Mouse (Mus musculus) left cerebral cortex, adult 8-10 months (tissue): ENCODE data around the gene Dusp11. TPM values are rescaled to one million over a fixed set of nuclear protein-coding genes. Genes with fewer than 3 reads are reported as not detected.
"Not testable (repeated sequence)": the region's sequence is repeated elsewhere in the genome, so short reads cannot be mapped to it uniquely, and the experiment has no call there.

Experiments
- DNase-seq, 2 experiments: peaks; one replicate each; pipeline ENCODE4 v3.0.0; 2022; ENCODE audit warnings: low spot score in 2 of 2
- total RNA-seq, 4 experiments: library from RNA; stranded (reverse); gene quantifications; 2 replicates each; pipeline ENCODE4 v1.2.4; 2022

Dusp11 gene
- 10 to 100 TPM; 56.1 to 65.9 (median 61.6) TPM for total RNA-seq

DNA sequence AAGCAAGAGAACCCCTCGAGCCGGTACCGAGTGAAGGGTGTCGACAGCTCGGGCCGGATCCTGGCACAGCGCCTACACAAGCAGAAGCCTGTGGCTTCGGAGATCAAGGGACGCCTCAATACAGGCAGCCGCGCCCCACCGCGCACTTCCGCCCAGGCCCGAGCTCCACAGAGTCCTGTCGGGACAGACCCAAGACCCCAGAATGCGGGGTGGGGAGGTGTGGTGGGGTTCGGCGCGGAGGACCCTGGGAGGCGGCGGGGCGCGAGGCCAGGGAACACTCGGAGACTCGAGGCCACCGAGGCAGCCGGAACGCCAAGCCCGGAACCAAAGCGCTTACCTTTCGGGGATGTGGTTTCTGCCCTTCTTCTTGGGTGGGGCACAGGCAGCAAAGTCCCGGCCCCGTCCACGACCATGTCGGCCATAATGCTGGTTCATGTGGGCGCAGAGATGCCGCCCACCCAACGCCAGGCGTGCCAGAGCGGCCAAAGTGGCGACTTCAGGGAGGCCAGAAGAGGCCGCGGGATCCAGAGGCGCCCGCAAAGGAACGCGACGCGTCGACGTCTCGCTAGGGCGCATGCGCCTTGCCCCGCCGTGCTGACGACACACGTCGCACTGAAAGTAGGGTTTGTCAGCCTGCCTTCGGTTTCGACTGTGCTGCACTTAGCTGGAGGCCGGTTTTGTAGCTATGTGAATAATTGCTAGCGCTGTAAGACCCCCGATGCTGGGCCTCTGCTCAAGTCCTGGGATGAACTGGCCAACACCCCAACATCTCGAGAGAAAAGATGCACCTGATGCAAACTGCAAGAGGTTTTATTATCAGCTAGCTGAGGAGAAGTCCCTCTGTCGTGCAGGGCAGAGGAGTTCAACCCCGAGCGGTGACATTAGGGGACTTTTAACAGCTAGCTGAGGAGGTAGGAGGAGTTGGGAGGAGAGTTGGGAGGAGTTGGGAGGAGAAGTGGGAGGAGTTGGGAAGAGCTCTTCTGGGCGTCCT is at the start of gene Dusp11:
Gene Dusp11 (minus strand): TSS at position 567 of the 991 bp plus-strand sequence.
- peak; percentile 83 to 86 for DNase-seq

GRCm38 (mm10) chr6:86009980-86010379 is 48.5 kb upstream of the Dusp11 start:
- peak in 1 of 2 experiments; percentile 21 for DNase-seq

DNA sequence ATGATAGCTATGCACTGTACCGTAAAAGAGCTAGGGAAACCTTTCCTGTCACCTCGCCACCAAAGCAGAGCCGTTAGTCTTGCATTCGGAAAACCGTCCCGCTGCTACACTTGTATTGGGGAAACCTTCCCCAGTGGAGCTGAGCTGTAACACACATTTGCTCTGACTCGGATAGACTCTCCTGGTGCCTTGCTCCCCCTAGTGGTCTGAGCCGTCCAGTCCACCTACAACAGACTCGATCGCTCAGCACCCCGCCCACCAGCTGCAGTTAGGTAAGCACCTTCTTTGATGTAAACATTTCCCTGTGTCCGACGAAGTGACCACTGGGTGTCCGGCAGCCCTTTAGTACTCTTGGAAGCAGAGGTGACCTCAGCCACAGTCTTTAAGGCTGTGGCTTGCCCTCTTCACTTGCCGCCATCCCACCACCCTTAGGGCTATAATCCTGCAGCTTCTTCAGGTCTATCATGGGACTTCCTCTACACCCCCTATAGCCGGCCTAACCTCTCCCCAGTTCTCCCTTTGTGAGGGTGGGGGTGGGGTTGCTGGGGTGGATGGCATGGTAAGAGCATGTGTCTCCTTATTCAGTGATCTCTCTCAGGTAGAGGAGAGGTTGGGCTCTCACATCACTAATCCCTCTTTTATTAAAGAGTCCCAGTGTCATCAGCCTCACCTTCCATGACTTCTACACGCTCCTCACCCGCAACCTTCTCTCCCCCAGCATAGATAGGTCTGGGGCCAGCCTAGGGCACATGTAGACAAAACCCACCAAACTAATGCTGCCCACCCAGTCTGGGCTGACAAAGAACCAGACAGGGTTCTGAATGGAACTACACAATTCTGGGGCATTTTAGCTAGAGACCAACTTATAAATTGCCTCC is 43.0 kb upstream of the Dusp11 start:
- peak; percentile 43 to 59 for DNase-seq

DNA sequence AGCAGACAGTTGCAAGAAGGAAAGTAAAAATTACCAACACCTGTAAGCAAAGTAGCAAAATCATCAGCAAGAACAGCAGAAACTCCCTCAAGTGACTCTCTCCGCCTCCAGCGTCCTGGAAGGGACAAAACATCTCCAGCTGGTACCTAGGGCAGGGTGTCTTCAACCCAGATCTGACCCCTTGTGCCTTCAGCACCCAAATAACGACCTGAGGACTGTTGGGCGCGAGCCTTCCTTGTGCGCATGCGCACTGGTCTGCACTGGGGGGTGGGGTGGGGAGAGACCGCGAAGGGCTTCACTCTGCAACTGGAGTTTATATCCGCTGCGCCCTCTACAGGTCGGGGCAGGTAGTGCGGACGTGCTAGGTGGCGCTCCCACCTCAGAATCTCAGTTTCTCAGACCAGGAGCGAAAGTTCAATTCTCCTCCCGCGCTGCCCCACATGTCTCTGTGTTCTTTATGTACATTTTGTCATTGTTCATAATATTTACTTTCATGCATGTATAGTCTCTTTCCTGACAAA is 42.0 kb upstream of the Dusp11 start:
- no peak for DNase-seq

DNA sequence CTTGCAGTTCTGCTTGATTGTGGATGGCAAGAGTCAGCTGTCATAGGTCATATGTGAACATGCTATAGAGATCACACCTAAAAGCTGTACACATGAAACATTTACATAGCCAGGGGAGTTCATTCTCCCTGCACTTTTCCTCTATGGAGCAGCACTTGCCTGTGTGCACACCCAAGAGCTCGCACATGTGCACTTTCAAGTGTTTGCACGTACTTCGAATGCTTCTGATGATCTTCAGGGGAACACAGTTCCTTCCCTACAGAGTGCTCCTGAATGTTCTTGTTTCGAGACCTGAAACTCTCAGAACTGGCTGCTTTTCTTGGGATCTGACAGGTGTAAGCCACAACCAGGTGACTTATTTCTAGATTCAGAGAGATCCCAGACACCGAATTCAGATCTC is 29.3 kb upstream of the Dusp11 start:
- DNase-seq = not testable (repeated sequence)

DNA sequence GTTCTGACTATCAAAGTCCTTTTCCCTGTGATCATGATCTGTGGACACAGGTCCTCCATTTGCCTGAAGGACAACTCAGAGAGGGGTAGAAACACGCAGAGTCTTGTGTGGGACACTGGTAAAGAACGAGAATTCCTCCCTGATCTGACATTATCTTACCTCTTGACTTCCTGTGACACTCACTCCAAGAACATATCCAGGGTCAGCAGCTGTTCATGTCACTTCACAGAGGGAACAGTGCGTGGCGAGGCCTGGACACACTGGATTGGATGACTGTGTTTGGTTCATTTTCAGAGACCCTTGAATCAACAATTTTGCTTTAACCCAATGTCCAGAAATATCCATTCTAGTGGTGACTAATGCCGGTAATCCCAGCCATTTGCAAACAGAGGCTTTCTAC is 28.1 kb upstream of the Dusp11 start:
- DNase-seq = not testable (repeated sequence)

GRCm38 (mm10) chr6:85984351-85984750 is 22.9 kb upstream of the Dusp11 start:
- no peak for DNase-seq

- DNase-seq = not testable (repeated sequence)
Measured at GRCm38 (mm10) chr6:85978736-85979135, 17.3 kb upstream of the Dusp11 start.

GRCm38 (mm10) chr6:85976242-85976641 is 14.8 kb upstream of the Dusp11 start:
- DNase-seq = no peak

DNA sequence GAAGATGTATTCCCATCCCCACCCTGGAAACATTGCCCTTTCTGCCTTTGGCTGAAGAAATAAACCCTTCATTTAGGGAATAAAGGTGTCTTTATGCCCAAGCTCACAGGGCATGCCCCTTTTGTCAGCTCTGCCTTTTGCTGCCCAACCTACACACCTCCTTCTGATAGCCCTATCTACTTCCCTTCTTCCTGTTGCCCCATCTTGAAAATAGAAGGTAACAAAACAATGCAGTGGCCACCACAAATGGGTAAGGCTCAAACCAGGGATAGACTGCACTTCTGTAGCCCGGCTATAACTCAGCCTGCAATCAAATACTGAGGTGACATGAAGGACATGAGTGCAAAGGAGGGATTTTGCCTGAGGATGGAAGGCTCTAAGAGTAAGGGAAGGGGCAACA is 14.3 kb upstream of the Dusp11 start:
- no peak for DNase-seq

DNA sequence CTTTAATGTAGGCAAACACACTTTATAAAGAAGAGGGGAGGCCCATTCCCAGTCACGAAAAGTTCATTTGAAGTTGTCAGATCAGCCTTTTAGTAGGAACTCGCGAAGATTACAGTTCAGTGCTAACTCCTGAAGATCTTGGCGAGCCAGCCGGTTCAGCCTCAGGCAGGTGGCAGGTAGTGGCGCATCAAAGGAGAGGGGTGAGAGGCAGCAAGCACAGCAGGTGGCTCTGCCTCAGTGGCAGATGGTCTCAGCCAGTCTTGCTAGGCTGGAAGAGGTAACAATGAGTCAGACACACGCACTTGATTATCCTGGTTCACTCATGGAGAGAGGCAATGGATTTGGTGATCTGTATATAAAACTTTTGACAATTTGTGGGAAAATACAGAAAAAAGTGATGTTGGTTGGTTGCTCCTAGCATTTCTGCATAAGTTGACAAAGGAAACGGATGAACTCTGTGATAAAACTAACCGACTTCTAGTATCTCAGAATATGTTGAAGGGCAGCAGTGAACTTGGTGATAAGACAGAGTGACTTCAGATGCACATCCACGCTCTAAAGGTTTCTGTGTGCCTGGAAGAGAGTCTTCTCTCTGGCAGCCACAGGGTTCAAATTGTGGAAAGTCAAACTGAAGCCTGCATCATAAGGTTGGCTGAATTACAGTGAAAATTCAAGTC is 13.6 kb upstream of the Dusp11 start:
- no peak for DNase-seq

- DNase-seq = peak in 1 of 2 experiments; percentile 36
Measured at GRCm38 (mm10) chr6:85973336-85973735, 11.9 kb upstream of the Dusp11 start.

DNA sequence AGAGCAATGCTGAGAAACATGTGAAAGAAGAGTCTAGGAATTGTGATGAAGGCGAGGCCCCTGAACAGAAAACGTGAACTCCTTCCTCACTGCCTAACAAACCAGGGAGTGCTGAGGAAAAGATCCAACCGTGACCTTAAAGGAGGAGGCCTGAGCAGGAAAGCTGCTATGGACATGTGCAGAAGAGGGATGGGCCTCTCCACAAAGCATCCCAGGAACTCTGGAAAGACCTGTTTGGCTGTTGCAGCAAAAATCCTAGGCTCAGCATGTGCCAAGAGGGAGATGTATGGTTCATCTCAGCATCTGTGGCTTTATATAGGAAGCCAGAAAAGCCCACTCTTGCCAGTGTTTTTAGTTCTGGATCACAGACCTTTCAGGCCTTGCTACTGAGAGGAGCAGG is 11.2 kb upstream of the Dusp11 start:
- DNase-seq = no peak

- DNase-seq = no peak
Measured at GRCm38 (mm10) chr6:85969889-85970288, 8.4 kb upstream of the Dusp11 start.

DNA sequence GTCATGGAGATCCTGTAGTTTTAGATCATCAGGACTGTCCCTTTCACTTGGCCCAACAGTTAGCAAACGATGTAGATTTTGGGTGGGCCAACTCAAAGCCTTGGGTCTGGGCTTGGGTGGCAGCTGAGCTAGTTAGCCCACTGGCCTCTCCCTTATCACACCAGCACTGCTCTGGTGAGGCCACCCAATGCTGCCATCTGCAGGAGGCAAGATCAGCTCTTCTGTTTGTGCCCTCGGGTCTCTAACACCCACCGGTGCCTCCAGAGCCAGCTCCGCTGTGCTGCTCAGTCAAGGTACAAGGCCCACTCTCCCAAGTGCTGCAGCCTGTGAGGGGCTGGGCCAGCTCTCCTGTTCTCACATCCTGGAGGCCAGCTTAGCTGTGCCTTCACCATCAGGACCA is 5.2 kb upstream of the Dusp11 start:
- DNase-seq = no peak

GRCm38 (mm10) chr6:85966081-85966480 is 4.6 kb upstream of the Dusp11 start:
- not testable (repeated sequence) for DNase-seq

- no peak for DNase-seq
Measured at GRCm38 (mm10) chr6:85957581-85957980, 3.9 kb downstream of the Dusp11 start.

DNA sequence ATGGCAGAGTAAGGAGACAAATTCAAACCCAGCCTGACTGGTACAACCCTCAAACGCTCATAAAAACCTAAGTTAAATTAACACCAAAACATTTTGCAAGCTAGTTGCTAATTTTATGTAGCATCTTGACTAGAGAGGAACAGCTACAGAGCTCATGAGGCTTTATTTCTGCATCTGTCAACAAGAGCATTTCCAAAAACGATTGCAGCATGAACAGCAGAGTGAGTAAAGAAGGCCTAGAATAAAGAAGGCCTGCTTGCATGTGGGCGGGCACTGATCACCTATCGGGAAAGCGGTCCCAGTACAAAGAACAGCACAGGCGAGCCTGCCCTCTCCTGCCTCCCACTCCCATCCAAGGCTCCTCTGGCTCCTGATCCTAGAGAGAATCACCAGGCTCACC is 12.9 kb downstream of the Dusp11 start:
- DNase-seq = no peak

DNA sequence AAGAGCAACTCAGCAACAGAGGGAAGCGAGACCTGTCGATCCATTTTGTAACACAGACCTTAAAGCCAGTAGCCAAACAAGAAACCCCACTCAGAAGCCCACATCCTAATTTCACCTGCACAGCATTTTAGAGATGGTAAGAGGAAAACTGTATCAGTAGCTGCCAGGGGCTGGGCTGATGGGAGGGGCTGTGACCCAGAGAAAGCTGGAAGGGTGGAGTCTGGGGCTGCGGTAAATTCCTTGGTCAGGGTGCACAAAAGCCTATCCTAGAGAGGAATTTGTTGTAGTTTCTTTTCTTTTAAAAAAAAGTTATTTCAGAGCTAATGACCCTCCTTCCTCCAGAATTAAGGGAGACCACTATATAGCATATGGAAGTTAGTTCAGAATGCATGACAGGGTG is 19.0 kb downstream of the Dusp11 start:
- DNase-seq = no peak

GRCm38 (mm10) chr6:85938701-85939100 is 22.8 kb downstream of the Dusp11 start:
- no peak for DNase-seq
